Mouse (Mus musculus) CH12F3 (cell line): ENCODE results near the gene Cyb561d1.

Experiments used
- in situ Hi-C: fragments of 300-500 bp; cut with MboI; formaldehyde crosslinking; loops from 2 replicates; pipeline ENCODE4 v1.14.3; 2020; ENCODE audit warnings: low sequenced_read_pairs

Cyb561d1 gene

GRCm38 (mm10) chr3:108204470-108204869 lies 3.5 kb upstream of the Cyb561d1 start:
- in situ Hi-C loops = no loop called here

- in situ Hi-C loops = no loop called here
Measured at GRCm38 (mm10) chr3:108203621-108204325, 2.8 kb upstream of the Cyb561d1 start.

- in situ Hi-C loops = no loop called here
Measured at GRCm38 (mm10) chr3:108203212-108203611, 2.2 kb upstream of the Cyb561d1 start.

GRCm38 (mm10) chr3:108202506-108202905 lies 1.5 kb upstream of the Cyb561d1 start:
- in situ Hi-C loops = no loop called here

GRCm38 (mm10) chr3:108199231-108199630 lies 1.8 kb downstream of the Cyb561d1 start:
- in situ Hi-C loops = no loop called here

GRCm38 (mm10) chr3:108197066-108197497 lies 3.9 kb downstream of the Cyb561d1 start:
- in situ Hi-C loops = no loop called here

- in situ Hi-C loops = no loop called here
Measured at GRCm38 (mm10) chr3:108195941-108196590, 4.9 kb downstream of the Cyb561d1 start.

- in situ Hi-C loops = no loop called here
Measured at GRCm38 (mm10) chr3:108195287-108195686, 5.7 kb downstream of the Cyb561d1 start.

- in situ Hi-C loops = no loop called here
Measured at GRCm38 (mm10) chr3:108193686-108194085, 7.3 kb downstream of the Cyb561d1 start.

GRCm38 (mm10) chr3:108189897-108190296 lies 11.1 kb downstream of the Cyb561d1 start:
- in situ Hi-C loops = no loop called here

GRCm38 (mm10) chr3:108188716-108189490 lies 12.1 kb downstream of the Cyb561d1 start:
- in situ Hi-C loops = no loop called here

- in situ Hi-C loops = no loop called here
Measured at GRCm38 (mm10) chr3:108187111-108187795, 13.8 kb downstream of the Cyb561d1 start.

- in situ Hi-C loops = no loop called here
Measured at GRCm38 (mm10) chr3:108186098-108187047, 14.6 kb downstream of the Cyb561d1 start, which contains the start of gene Amigo1. Gene Amigo1 (plus strand): TSS chr3:108186335.

GRCm38 (mm10) chr3:108185460-108186097 lies 15.4 kb downstream of the Cyb561d1 start:
- in situ Hi-C loops = no loop called here

- in situ Hi-C loops = no loop called here
Measured at GRCm38 (mm10) chr3:108184742-108185141, 16.3 kb downstream of the Cyb561d1 start.

- in situ Hi-C loops = no loop called here
Measured at GRCm38 (mm10) chr3:108180514-108180913, 20.5 kb downstream of the Cyb561d1 start.

- in situ Hi-C loops = no loop called here
Measured at GRCm38 (mm10) chr3:108178756-108179715, 22.0 kb downstream of the Cyb561d1 start.
